Mouse (Mus musculus): ENCODE results near the gene Plagl1.

GRCm38 (mm10) chr10:13180211-13180610 lies 119.9 kb downstream of the Plagl1 start:
- TF ChIP-seq CTCF (IDR thresholded peaks at IDR 0.05; ENCODE audit: low read depth) (no peak), EP300 (optimal IDR thresholded peaks at IDR 0.05) (no peak)
